Mouse (Mus musculus) left cerebral cortex, postnatal 14 days (tissue): ENCODE measurements at regions not wholly inside any gene's neighbourhood (a gene's known extent, or its start where the extent isn't known, plus 50 kb on each side); places are given as distances from the start of the nearest gene placed in this dataset.

Experiments
- DNase-seq, 2 experiments: peaks; one replicate each; pipeline ENCODE4 v3.0.0; 2021 to 2022; ENCODE audit warnings: low spot score in 2 of 2, mixed read lengths in 1 of 2
- intact Hi-C: fragments of 180-260 bp; cut with DNase I; formaldehyde crosslinking; loops from one replicate; pipeline ENCODE4 v1.15.1; 2025

DNA sequence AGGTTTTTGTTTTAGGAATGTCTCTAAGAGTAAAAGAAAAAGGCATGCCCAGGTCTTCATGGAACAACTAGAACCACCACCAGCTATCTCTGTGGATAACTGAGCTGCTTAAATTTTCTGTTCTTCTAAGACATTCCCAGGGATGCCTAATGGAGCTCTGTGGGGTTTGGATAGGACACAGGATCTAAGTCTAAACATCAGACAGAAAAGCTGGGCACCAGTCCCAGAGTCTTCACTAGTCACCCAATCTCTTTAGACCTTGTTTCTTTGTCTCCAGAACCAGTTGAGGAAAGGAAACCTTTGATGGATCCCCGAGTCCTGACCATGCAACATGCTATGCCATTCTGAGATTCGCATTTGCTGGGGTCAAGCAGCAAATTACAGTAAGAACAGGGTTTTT is 243.2 kb upstream of the Far2 start:
- intact Hi-C loops = no loop called here
- no peak for DNase-seq

DNA sequence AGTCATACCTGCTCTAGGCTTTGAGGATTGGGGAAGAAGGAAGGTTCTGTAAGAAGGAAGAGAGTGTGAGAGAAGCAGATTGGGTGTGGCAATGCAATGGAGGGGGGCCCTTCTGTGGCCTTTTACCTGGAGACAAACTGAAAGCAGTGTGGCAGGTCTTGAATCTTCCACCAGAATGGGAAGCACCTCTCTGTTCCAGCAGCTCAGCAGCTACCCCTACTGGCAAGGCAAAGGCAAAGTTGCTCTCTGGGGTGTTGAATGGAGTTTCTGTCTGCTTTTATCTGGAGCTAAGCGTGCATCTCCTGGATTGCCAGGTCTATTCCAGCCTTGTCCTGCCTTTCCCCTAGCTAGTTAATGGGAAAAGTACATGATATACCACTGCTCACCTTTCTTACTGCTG is 236.3 kb upstream of the Far2 start:
- intact Hi-C loops = no loop called here
- peak; percentile 34 to 61 for DNase-seq

DNA sequence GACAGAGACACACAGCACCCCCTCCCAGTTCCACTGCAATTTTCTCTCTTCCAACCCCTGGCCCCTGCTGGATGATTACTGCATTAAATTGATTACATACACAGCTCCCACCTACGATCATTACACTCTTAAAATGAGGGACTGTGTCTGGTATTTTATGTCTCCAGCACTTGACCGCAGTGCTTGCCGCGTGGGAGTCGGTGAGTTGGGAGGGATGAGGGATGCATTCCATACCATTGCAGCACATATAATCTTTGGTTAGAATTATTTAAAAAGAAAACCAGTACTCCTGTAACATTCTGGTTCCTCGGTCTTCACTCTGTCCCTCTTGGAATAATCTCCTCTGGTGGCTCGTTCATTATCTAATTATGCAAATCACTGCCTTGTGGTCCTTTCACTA is 230.2 kb upstream of the Far2 start:
- intact Hi-C loops = no loop called here
- no peak for DNase-seq

DNA sequence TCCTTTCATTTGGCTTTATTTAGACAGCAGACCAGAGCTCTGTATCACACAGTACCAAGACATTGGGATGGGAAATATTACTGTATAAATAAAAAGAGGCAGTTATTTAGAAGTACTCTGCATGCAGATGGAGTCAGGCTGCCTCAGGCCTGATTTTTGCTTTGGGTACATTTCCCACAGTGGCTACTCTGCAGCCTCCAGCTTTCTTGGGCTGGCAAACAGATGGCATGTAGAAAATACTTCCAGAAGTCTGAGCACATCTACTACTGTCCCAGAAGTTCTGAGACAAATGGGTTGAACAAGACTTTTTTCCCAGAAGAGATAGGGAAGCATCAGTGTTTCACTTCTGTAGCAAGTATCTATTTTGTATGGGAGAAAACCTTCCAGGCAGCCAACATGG is 229.8 kb upstream of the Far2 start:
- DNase-seq = no peak
- intact Hi-C loops = no loop called here

DNA sequence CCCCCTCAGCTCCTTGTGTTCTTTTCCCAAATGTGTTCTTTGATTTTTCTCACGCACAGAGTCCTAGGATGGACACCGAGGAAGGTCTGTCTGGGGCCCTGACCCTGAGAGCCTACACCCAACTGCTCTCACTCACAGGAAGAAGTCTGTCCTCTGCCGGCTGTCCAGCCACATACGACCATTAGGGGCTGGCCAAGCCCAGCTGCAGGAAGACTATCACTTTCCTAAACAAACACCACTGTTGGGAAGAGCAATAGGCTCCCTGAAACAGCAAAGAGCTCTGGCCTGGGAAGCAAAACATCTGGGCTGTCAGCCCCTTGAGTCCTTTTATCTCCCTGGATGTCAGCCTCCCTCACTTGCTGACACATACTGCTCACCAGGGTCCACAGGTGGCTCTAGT is 224.8 kb upstream of the Far2 start:
- intact Hi-C loops = no loop called here

DNA sequence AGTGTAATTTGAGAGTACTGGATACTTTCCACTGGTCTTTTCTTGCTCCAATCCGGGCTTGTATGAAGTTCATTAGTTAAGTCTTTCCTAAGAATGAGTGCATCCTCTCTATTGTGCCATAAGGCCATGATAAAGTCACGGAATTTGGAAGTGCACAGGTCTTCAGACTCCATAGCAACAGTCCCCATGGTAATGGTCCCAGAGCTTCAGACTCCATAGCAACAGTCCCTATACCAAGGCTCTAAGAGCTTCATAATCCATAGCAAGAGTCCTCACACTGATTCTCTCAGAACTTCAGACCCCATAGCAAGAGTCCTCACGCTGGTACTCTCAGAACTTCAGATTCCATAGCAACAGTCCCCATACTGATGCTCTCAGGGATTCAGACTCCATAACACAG is 214.5 kb upstream of the Far2 start:
- DNase-seq = no peak
- intact Hi-C loops = no loop called here

More for the DNA sequence above, 224.8 kb upstream of the Far2 start:
- DNase-seq = peak in 1 of 2 experiments; percentile 2

DNA sequence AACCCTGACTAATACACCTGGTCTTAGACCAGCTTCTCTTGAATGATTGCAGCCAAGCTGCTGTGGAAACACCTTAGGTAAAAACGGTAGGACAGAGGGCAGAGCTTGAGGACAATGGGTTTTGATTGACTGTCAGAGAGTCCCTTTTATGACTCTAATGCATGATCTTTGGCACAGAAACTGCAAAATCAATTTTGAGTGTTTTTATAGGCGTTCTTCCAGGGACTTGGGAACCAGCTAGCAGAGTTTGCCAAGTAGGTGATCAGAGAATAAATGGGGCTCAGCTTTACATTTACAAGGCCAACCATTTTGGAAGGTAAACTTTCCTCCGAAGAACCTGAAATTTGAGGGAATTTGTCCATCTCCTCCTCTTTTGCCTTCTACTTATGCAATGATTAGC is 213.6 kb upstream of the Far2 start:
- intact Hi-C loops = no loop called here
- no peak for DNase-seq

DNA sequence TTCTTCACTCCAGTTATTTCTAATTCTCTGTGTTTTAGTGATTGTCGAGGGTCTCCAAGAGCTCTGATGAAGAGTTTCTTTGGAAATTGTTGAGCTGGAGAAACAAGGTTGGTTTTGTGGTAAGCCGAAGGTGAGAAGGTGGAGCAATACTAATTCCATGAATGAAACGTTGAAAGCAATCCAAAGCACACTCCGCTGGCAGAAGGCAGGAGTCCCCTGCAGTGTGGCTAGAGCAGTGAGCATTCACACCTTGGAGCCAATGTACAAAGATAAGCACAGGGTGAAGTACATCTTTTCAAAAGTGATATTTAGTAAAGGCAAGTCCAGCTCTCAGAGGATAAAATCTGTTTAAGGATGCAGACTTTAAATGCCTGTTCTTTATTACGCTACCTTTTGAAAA is 208.2 kb upstream of the Far2 start:
- no peak for DNase-seq
- intact Hi-C loops = no loop called here

DNA sequence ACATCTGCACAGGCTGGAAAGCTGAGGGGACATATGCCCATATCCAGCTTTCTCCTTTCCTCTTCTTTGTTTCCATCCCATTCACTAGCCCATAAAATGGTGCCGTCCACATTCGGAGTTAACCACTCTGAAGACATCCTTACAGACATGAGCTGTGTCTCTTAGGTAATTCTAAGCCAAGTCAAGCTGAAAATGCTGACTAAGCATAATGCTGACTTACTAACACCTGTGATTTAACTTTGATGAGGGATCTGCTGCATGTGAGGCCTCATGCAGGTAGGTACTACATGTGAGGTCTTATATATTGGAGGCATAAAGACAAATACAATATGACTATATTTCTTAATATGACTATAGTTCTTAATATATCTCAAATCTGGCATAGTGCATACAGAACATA is 197.1 kb upstream of the Far2 start:
- intact Hi-C loops = no loop called here
- DNase-seq = no peak

DNA sequence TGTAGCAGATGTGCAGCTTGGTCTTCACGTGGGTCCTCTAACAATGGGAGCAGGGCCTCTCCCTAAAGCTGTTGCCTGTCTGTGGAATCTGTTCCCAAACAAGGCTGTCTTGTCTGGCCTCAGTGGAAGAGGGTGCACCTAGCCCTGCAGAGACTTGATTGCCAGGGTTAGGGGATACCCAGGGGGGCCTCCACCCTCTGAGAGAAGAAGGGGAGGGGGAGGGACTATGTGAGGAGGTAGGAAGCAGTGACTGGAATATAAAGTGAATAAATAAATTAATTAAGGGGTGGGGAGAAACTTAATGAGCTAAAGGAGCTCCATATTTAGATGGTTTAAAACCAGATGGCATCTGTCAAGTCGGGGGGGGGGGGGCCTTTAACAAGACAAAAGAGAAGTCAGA is 185.9 kb upstream of the Far2 start:
- intact Hi-C loops = no loop called here
- DNase-seq = no peak

DNA sequence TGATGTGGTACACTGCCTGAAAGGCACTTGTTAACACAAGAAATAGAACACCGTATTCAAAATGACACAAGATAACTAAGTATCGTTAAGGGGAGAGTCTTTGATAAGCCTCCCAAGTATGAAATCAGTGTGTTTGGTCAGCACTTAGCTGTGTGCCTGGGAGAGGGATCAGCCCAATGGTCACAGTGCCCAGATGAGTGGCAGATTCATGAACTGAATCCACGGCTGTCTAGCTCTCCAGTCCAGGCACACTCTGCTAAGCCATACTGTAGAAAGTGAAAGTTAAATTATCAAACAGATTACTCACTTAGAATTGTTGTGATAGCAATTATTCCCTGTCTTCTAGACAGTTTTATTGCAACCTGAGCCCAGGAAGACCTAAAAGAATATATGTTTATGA is 176.0 kb upstream of the Far2 start:
- no peak for DNase-seq
- intact Hi-C loops = no loop called here

DNA sequence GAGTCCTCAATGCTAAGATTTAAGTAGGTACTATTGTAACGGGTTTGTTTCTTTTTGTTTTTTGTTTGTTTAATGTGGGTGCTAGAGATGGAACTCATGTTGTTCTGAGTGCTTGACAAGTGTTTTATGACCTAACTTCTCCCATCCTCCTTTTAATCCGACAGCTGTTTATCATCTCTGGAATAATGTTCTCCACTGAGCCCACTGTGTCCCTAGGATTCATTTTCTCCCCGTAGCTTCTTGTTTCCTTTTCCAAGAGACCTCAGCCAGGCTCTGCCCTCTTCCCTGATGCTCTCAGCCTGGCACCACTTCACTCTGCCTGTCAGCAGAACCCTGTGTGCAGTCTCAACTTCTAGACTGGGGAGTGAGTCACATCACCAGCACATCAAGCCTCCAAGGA is 173.9 kb upstream of the Far2 start:
- intact Hi-C loops = no loop called here
- DNase-seq = no peak

DNA sequence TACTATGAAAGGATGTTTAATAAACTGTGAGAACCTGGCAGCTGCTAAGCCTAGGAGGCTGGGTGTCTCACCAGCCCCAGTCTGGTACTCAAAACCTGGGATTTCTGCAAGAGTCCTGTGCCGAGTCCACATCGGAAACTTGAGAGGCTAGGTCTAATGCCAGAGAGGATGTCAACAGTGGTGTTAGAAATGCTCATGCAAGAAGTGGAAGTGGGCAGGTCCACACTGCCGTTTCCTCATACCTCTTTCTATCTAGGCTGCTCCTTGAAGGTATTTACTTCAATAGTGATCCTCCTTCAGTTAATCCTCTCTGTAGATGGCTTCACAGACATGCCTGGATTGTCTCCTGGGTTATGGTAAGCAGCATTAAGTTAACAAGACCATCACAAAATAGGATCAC is 168.6 kb upstream of the Far2 start:
- DNase-seq = no peak
- intact Hi-C loops = no loop called here

DNA sequence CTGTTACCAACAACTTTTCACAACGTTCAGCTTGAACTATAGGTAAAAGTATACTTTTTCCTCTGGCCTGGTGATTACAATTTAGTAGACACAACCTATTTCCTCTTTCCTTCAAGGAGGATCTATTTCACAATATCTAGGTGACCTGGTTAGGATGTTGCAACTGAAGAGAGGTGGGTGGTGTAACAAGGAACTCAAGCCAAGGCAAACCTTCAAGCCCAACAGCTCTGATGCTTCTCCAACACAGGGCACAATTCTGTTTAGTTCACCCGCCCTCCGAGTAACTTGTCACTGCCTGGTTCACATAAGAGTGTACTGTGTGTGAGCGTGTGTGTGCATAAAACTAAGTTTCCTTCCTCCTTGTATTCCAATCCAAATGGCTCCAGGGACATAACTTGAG is 161.2 kb upstream of the Far2 start:
- intact Hi-C loops = no loop called here

DNA sequence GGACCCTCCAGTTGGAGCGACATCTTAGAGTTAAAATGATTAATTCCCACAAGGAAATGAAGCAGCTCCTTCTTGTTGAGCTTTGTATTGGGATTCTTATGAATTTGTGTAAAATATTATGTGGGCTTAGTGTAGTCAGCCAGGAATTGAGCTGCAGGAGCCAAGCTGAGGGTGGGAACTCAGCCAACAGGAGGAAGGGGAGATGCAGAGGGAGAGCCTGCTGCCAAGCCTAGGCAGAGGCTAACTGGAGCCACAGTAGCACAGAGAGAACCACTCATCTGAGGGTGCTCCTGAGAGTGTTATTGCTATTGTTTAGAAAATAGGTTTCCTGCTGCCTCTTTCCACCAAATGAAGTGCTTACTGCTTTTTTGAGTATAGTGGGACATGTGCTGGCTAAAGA is 127.4 kb upstream of the Far2 start:
- DNase-seq = peak in 1 of 2 experiments; percentile 5

More for the DNA sequence above, 161.2 kb upstream of the Far2 start:
- no peak for DNase-seq

DNA sequence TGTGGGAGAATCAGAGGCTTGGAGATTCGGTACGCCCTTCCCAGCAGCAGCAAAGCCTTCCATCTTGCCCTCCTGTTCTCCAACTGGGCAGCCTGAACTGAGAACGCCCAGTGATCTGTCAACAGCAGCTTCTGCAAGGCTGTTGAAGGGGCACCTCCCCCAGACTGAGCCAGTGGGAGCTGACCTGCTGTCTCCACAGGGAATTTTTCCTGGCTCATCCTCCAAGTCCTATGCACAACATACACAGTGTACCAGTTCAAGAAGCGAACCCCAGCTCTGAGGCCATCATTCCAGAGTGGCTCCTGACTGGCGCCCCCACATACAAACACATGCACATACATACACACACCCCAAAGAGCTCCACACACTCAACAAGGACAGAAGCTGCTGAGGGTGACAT is 126.0 kb upstream of the Far2 start:
- DNase-seq = no peak
- intact Hi-C loops = no loop called here

More for the DNA sequence above, 127.4 kb upstream of the Far2 start:
- intact Hi-C loops = no loop called here

DNA sequence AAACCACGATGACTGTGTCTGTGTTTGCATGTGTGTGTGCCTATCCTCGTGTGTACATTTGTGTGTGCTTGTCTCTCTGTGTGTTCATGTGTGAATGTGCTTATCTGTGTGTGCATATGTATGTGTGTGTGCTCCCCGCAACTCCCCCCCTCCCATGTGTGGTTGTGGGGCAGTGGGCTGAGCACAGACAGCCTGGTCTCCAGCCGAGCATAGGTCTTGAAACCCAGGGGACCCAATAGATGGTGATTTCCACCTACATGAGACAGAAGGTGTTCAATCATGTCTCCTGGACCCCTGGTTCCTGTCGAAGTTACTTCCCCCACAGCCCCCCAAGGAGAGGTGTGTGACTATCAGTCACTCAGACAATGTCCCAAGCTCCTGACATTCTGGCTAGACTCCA is 124.6 kb upstream of the Far2 start:
- DNase-seq = no peak
- intact Hi-C loops = no loop called here

DNA sequence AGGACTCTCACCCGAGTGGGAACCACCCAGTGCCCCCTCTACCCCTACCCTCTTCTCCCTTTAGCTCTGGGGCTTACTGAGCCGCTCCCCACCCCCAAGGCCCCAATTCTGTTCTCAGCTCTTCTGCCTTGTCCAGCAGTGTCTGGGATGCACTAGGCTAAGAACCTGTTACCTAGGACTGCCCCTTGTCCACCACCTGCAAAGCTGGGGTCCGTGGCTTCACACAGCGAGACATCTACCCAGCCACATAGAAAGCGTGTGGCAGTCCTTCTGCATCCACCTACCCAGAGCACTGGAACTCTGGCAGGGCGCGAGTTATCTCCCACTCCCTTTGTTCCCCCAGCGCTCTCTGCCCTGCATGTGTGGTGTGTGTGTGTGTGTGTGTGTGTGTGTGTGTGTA is 123.8 kb upstream of the Far2 start:
- no peak for DNase-seq
- intact Hi-C loops = no loop called here

DNA sequence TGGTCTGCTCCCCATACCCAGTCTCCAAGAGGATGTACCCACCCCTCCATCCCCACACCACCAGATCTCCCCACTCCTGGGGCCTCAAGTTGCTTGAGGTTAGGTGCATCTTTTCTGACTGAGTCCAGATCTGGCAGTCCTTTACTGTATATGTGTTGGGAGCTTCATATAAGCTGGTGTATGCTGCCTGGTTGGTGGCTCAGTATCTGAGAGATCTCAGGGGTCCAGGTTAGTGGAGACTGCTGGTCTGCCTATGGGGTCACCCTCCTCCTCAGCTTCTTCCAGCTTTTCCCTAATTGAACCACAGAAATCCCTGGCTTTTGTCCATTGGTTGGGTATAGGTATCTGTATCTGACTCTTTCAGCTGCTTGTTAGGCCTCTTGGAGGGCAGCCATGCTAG is 118.1 kb upstream of the Far2 start:
- intact Hi-C loops = no loop called here
- DNase-seq = no peak

DNA sequence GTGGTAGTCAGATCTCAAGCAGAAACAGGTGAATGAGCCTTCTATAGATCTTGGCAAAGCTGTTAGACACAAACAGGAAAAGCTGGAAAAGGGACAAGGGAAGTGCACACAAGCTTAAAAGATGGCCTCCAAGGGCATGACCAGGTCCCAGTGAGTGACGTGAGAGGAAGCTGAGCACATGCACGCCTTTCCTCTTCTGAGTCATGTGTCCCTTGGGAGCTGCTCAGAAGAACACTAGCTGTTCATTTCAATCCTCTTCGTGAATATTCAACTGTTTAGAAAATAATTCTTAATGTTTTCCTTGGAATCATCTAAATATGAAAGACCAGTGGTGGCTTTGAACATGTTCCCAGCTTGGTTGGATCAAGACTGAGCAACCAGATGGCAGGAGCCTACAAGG is 103.0 kb upstream of the Far2 start:
- intact Hi-C loops = no loop called here

DNA sequence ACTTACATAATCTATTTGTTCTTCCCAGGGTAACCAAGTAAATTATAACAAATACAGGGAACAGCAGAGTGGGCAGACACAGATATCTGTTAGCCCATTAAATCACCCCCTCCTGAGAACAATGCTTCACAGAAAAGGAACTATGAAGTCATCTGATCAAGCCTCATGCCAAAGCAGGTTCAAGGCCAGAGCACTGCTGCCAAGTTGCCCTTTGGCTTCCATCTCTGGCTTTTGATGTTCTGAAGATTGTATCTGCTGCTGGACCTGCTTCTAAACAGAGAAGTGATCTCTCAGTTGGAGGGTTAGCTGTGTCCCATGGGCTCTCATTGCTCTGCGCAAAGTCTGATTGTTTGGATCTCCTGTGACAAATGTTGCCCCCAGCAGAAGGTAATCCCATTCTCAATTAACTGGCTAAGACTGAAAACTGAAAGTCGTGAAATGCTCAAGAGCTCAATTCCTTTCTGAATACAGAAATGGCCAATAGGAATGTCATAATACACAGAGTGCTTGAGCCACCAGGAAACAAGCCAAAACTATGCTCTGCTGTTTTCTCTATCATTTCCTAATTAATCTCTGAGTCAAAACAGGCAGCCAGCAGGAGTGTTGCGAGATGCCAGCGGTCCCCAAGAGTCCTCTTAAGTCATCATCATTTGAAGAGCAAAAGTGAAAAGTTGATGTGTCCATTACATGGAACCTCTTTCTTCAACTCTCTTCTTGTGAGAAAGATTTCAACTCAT is 102.0 kb upstream of the Far2 start:
- intact Hi-C loops = no loop called here
- DNase-seq = no peak

More for the DNA sequence above, 103.0 kb upstream of the Far2 start:
- DNase-seq = no peak

DNA sequence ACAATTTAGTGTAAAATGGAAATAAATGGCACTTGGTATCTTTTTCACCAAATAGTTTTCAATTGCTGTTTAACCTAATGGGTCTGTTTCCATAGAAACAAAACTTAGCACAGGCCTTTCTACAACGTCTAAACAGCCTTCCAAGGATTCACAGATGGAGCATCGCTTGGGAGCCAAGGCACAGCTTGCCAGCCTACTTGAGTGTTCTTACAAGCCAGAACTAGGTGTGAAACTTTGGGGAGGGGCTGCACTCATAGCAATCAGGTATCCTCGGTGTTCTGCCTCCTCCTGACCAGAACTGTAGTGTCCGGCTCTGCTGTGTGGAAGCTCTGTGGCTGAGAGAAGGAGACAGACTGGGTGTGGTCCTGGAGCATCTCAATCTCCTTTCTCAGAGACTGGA is 99.1 kb upstream of the Far2 start:
- intact Hi-C loops = no loop called here
- peak; percentile 14 to 38 for DNase-seq
